Mouse (Mus musculus) duodenum, adult 2 months (tissue): Measurements from ENCODE around the gene Dhcr7. TPM values are rescaled to one million over a fixed set of nuclear protein-coding genes. Genes with fewer than 3 reads are reported as not detected.

Source experiments
- polyA plus RNA-seq: library from polyadenylated mRNA; depleted of rRNA; stranded (reverse); fragments of >200 nt; gene quantifications from 2 replicates; pipeline ENCODE4 v1.2.3, GENCODE M21; 2012; ENCODE audit warnings: low replicate concordance; rRNA removed

Gene Dhcr7
- 80.9 and 106 TPM in 2 replicates for polyA plus RNA-seq

GRCm38 (mm10) chr7:143822375-143823265, at the start of gene Dhcr7, which contains the start of gene Nadsyn1:
Dhcr7 (plus strand) TSS chr7:143823145.
Nadsyn1 (minus strand) TSS chr7:143822849.

GRCm38 (mm10) chr7:143783996-143784829, 38.7 kb upstream of the Dhcr7 start, which contains the start of gene Mrgpre:
Mrgpre (minus strand) TSS chr7:143784500.

GRCm38 (mm10) chr7:143866538-143866937, 43.6 kb downstream of the Dhcr7 start, which contains the start of gene Gm498:
Gm498 (plus strand) TSS chr7:143866838.

Other genes starting within 250 kb of the Dhcr7 start
- 7.9 and 11.8 TPM in 2 replicates for gene Cars, start 223.1 kb upstream of the Dhcr7 start, polyA plus RNA-seq
- gene Tnfrsf26, start 194.4 kb upstream of the Dhcr7 start, polyA plus RNA-seq = 0.02 and 0.12 TPM in 2 replicates
- gene Tnfrsf22, start 173.5 kb upstream of the Dhcr7 start, polyA plus RNA-seq = 0.84 and 0.94 TPM in 2 replicates
- 0.85 and 1.8 TPM in 2 replicates for gene Tnfrsf23, start 137.3 kb upstream of the Dhcr7 start, polyA plus RNA-seq
- gene Osbpl5, start 66.2 kb upstream of the Dhcr7 start, polyA plus RNA-seq = 16.8 and 23.8 TPM in 2 replicates
- not detected in 2 replicates for gene Mrgprg, start 56.2 kb upstream of the Dhcr7 start, polyA plus RNA-seq
- gene Mrgpre, start 38.6 kb upstream of the Dhcr7 start, polyA plus RNA-seq = 1.3 and 1.4 TPM in 2 replicates
- gene Nadsyn1, start 296 bp upstream of the Dhcr7 start, polyA plus RNA-seq = 46.5 and 59.1 TPM in 2 replicates
- gene Gm498, start 43.7 kb downstream of the Dhcr7 start, polyA plus RNA-seq = not detected in 2 replicates
- gene Shank2, start 178.8 kb downstream of the Dhcr7 start, polyA plus RNA-seq = 1.8 and 4.8 TPM in 2 replicates